Mouse (Mus musculus) thymus, adult 2 months (tissue): ENCODE data around the gene Sema4a. TPM values are rescaled to one million over a fixed set of nuclear protein-coding genes. Genes with fewer than 3 reads are reported as not detected.

Source experiments
- DNase-seq: peaks from one replicate; pipeline ENCODE4 v3.0.0; 2021
- H3K27ac ChIP-seq: fragments of 200-500 bp; 2 replicates; pipeline ENCODE4 v1.5.1; 2012; ENCODE audit warnings: low read length, control low read depth; ENCODE audit not compliant: control insufficient read depth, insufficient read depth
- H3K27me3 ChIP-seq: fragments of 200-500 bp; 2 replicates; pipeline ENCODE4 v1.6.1; 2012; ENCODE audit warnings: mild to moderate bottlenecking, low read length, moderate library complexity, mixed read lengths; ENCODE audit not compliant: control insufficient read depth, insufficient read depth
- H3K36me3 ChIP-seq: fragments of 200-500 bp; 2 replicates; pipeline ENCODE4 v1.6.1; 2012; ENCODE audit warnings: mild to moderate bottlenecking, low read length, moderate library complexity; ENCODE audit not compliant: control insufficient read depth, insufficient read depth
- H3K4me1 ChIP-seq: fragments of 200-500 bp; replicated peaks from 2 replicates; pipeline ENCODE4 v1.6.1; 2012; ENCODE audit warnings: low read length; ENCODE audit not compliant: control insufficient read depth, insufficient read depth
- H3K4me3 ChIP-seq: fragments of 200-500 bp; 2 replicates; pipeline ENCODE4 v1.5.1; 2012; ENCODE audit warnings: mild to moderate bottlenecking, low read length, control low read depth, moderate library complexity; ENCODE audit not compliant: control insufficient read depth, insufficient read depth
- CTCF ChIP-seq: fragments of 200-500 bp; IDR thresholded peaks from 2 replicates; pipeline ENCODE4 v1.5.1; 2012; ENCODE audit warnings: mild to moderate bottlenecking, control low read depth, low read length, moderate library complexity, borderline replicate concordance; ENCODE audit not compliant: control insufficient read depth, poor library complexity, insufficient read depth; ENCODE audit errors: extremely low read depth
- POLR2A ChIP-seq: fragments of 200-500 bp; IDR thresholded peaks from 2 replicates; pipeline ENCODE4 v1.6.1; 2012; ENCODE audit warnings: mild to moderate bottlenecking, low read length, control low read depth, moderate library complexity; ENCODE audit not compliant: control insufficient read depth, poor library complexity, insufficient read depth; ENCODE audit errors: extremely low read depth
- WGBS: fragments of 180-500 bp; shearing (Covaris S2); methylation state at CpG from one replicate; pipeline ENCODE4 v1.1.7; 2018; 5-methylcytosine and 5-hydroxymethylcytosine counted together
- polyA plus RNA-seq: library from polyadenylated mRNA; depleted of rRNA; stranded (reverse); fragments of >200 nt; gene quantifications from 2 replicates; pipeline ENCODE4 v1.2.3, GENCODE M21; 2012

Gene Sema4a
- polyA plus RNA-seq, 1 experiment, result 109 TPM

- Histone ChIP-seq H3K27ac (no peak overlapping the region), H3K27me3 (no peaks in the 10 kb centered on the region; the same call in 1 of the 2 replicates), H3K4me3 (no peak overlapping the region), H3K36me3 (no peaks in the 10 kb centered on the region), H3K4me1 (peaks cover 27% of the 10 kb centered on the region)
- TF ChIP-seq POLR2A (no peak), CTCF (no peak)
- 50% methylated on average over 4 of the region's 4 CpGs for WGBS
- DNase-seq, result no peak
These were observed 42.5 kb upstream of the Sema4a start for GRCm38 (mm10) chr3:88503505-88503863.

- no peak for DNase-seq
- WGBS, result 6% methylated on average over 55 of the region's 55 CpGs
- Histone ChIP-seq H3K27me3 (no peaks in the 10 kb centered on the region; the same call in 1 of the 2 replicates), H3K36me3 (no peaks in the 10 kb centered on the region), H3K27ac (no peak overlapping the region), H3K4me1 (peaks cover 23% of the 10 kb centered on the region), H3K4me3 (peak overlapping the region; percentile 44)
- TF ChIP-seq POLR2A (0 out of 2 replicates have a peak, but pooled peaks have one; percentile 15), CTCF (no peak)
These were observed 41.9 kb upstream of the Sema4a start for GRCm38 (mm10) chr3:88502641-88503504.

DNA sequence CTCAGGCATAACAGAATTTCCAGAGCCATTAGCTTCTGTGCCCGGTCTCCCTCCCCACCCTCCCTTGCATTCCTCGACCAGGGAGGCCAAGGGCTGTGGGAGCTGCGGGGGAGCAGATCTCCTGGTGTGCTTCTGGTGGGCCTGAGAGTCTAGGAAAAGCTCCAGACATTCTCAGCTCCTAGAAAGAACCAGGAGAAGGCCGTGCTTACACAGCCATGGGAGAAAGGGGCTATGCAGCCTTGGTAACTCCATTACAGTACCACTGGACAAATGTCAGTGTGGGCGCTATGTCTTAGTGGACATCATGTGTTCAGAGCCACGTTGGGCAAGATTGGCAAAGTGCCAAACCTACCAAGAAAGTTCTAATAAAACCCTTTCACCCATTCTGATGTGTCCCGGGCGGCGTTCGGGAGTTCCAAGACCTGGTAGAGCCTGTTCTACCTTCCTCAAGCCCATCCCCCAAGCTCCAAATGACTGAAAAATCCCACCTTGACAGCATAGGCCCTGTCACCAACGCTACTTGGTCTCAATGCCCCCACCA is 41.1 kb upstream of the Sema4a start:
- WGBS, result 84% methylated on average over 11 of the region's 11 CpGs
- no peak overlapping the region for H3K27ac ChIP-seq
- no peak for DNase-seq
- peak overlapping the region; percentile 44 for H3K4me3 ChIP-seq
- H3K36me3 ChIP-seq, result no peaks in the 10 kb centered on the region
- no peaks in the 10 kb centered on the region; the same call in 1 of the 2 replicates for H3K27me3 ChIP-seq
- H3K4me1 ChIP-seq, result peaks cover 21% of the 10 kb centered on the region
- TF ChIP-seq POLR2A (no peak), CTCF (no peak)

GRCm38 (mm10) chr3:88501366-88502030 is 40.5 kb upstream of the Sema4a start:
- no peaks in the 10 kb centered on the region; the same call in 1 of the 2 replicates for H3K27me3 ChIP-seq
- no peak for DNase-seq
- 83% methylated on average over 6 of the region's 6 CpGs for WGBS
- peaks cover 18% of the 10 kb centered on the region for H3K4me1 ChIP-seq
- no peak overlapping the region for H3K27ac ChIP-seq
- TF ChIP-seq CTCF (no peak), POLR2A (no peak)
- H3K36me3 ChIP-seq, result no peaks in the 10 kb centered on the region
- no peak overlapping the region for H3K4me3 ChIP-seq

- H3K27ac ChIP-seq, result no peak overlapping the region
- WGBS, result 77% methylated on average over 4 of the region's 4 CpGs
These were observed 39.8 kb upstream of the Sema4a start for GRCm38 (mm10) chr3:88500655-88501365.

GRCm38 (mm10) chr3:88500087-88500486 is 39.1 kb upstream of the Sema4a start:
- TF ChIP-seq POLR2A (no peak), CTCF (no peak)
- Histone ChIP-seq H3K4me3 (no peak overlapping the region), H3K27me3 (no peaks in the 10 kb centered on the region; the same call in 1 of the 2 replicates), H3K36me3 (no peaks in the 10 kb centered on the region), H3K4me1 (peaks cover 27% of the 10 kb centered on the region), H3K27ac (no peak overlapping the region)
- DNase-seq, result no peak
- 83% methylated on average over 7 of the region's 7 CpGs for WGBS

More at GRCm38 (mm10) chr3:88500655-88501365, 39.8 kb upstream of the Sema4a start:
- no peaks in the 10 kb centered on the region; the same call in 1 of the 2 replicates for H3K27me3 ChIP-seq
- TF ChIP-seq CTCF, result no peak
- no peak for TF ChIP-seq POLR2A
- peaks cover 20% of the 10 kb centered on the region for H3K4me1 ChIP-seq
- H3K36me3 ChIP-seq, result no peaks in the 10 kb centered on the region
- no peak overlapping the region for H3K4me3 ChIP-seq
- no peak for DNase-seq
